Mouse (Mus musculus) myocyte (in vitro differentiated cells): ENCODE results near the gene Rad23a.

ENCODE experiments used
- E2F4 ChIP-seq: IDR thresholded peaks from one replicate; pipeline ENCODE4 v1.6.1; 2011; ENCODE audit warnings: mild to moderate bottlenecking, control low read depth, moderate library complexity; ENCODE audit not compliant: insufficient read depth
- MAX ChIP-seq: IDR thresholded peaks from one replicate; pipeline ENCODE4 v1.6.1; 2011; ENCODE audit warnings: low read depth, mild to moderate bottlenecking, control low read depth
- MYOD1 ChIP-seq, 3 experiments: IDR thresholded peaks; one replicate each; pipeline ENCODE4 v1.6.1; 2011; ENCODE audit warnings: control low read depth in 2 of 3, low read depth in 2 of 3, mild to moderate bottlenecking in 2 of 3, moderate library complexity in 1 of 3; ENCODE audit not compliant: insufficient read length in 2 of 3, control insufficient read depth in 1 of 3
- MYOG ChIP-seq, 3 experiments: IDR thresholded peaks; one replicate each; pipeline ENCODE4 v1.6.1; 2011; ENCODE audit warnings: control low read depth in 2 of 3, low read depth in 2 of 3, mild to moderate bottlenecking in 2 of 3; ENCODE audit not compliant: insufficient read length in 2 of 3, control insufficient read depth in 1 of 3, insufficient read depth in 1 of 3
- POLR2A ChIP-seq: IDR thresholded peaks from one replicate; pipeline ENCODE4 v1.6.1; 2011; ENCODE audit warnings: low read depth, mild to moderate bottlenecking, control low read depth, moderate library complexity; ENCODE audit not compliant: insufficient read length
- POLR2AphosphoS2 ChIP-seq: IDR thresholded peaks from one replicate; pipeline ENCODE4 v1.6.1; 2011; ENCODE audit warnings: low read depth, control low read depth; ENCODE audit not compliant: insufficient read length
- TCF12 ChIP-seq: IDR thresholded peaks from one replicate; pipeline ENCODE4 v1.6.1; 2011; ENCODE audit warnings: mild to moderate bottlenecking, control low read depth; ENCODE audit not compliant: poor library complexity, insufficient read depth, severe bottlenecking
- USF1 ChIP-seq: IDR thresholded peaks from one replicate; pipeline ENCODE4 v1.6.1; 2011; ENCODE audit warnings: low read depth, mild to moderate bottlenecking, control low read depth, moderate library complexity

GRCm38 (mm10) chr8:84799999-84800831 is 40.2 kb downstream of the Rad23a start, which contains the start of gene Nfix:
- TF ChIP-seq POLR2A (peak; percentile 64), E2F4 (no peak), MAX (no peak), MYOD1 (IDR thresholded peaks at IDR 0.05; ENCODE audit: control insufficient read depth in 1 of 3, insufficient read length in 2 of 3, low read depth in 2 of 3) (peak in 1 of 3 experiments; percentile 61), USF1 (no peak), POLR2AphosphoS2 (peak; percentile 36), MYOG (IDR thresholded peaks at IDR 0.05; ENCODE audit: control insufficient read depth in 1 of 3, insufficient read depth in 1 of 3, insufficient read length in 2 of 3, low read depth in 2 of 3) (peak in 2 of 3 experiments; percentile 49 to 63), TCF12 (no peak)
